30 mouse cellular contexts compared by ENCODE assay signal in the genomic region with DNA sequence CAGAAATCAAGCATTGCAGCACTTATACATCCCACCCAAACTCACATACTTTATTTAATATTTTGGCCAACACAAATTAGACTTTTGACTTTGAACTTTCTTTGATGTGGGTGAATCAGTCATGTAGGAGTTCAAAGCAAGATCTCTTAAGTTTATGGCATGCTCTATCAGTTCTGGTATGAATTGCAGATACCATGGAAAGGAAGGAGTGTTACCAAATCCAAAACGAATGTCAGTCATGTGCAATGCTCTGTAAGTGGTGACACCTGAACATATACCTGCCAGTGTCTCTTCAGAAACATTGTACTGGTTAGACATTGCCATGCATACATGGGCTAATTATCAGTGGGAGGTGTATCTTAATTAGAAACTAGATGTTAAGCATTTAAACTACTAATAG.
"Had no signal": no experiment of that assay in that cellular context is flagged by ENCODE, and none has a peak within 500 bp of the region (broad histone marks: within the 10 kb centered on the region; RNA-seq: fewer than 3 reads in every experiment).

No protein-coding gene starts in this region.

- DNase-seq: left cerebral cortex, postnatal 4 days; liver; liver, embryonic 13.5 days; liver, postnatal 0 days; lung, adult 18-20 months; lung, adult 2 months; lung, embryonic 14.5 days; lung, postnatal 10 days; lung, postnatal 36 days; lung, postnatal 4 days; midbrain, embryonic 14.5 days had no signal

- H3K9ac ChIP-seq: limb, embryonic 12.5 days; limb, embryonic 13.5 days; limb, embryonic 15.5 days; liver, embryonic 12.5 days; liver, embryonic 13.5 days; liver, embryonic 14.5 days; liver, embryonic 15.5 days; liver, postnatal 0 days; lung, embryonic 14.5 days; lung, embryonic 15.5 days; midbrain, embryonic 12.5 days; midbrain, embryonic 13.5 days; midbrain, embryonic 15.5 days had no signal

- H3K27me3 ChIP-seq: limb, embryonic 12.5 days; limb, embryonic 13.5 days; limb, embryonic 15.5 days; liver, embryonic 12.5 days; liver, embryonic 13.5 days; liver, embryonic 15.5 days; lung, embryonic 15.5 days; megakaryocyte, embryonic 14.5 days; midbrain, embryonic 12.5 days; midbrain, embryonic 13.5 days; midbrain, embryonic 15.5 days had no signal

- H3K9me3 ChIP-seq: limb, embryonic 10.5 days; limb, embryonic 12.5 days; limb, embryonic 13.5 days; limb, embryonic 15.5 days; liver, embryonic 12.5 days; liver, embryonic 13.5 days; liver, embryonic 15.5 days; lung, embryonic 15.5 days; midbrain, embryonic 10.5 days; midbrain, embryonic 12.5 days; midbrain, embryonic 13.5 days; midbrain, embryonic 15.5 days had no signal

- H3K4me2 ChIP-seq: limb, embryonic 12.5 days; limb, embryonic 13.5 days; limb, embryonic 15.5 days; liver, embryonic 11.5 days; liver, embryonic 12.5 days; liver, embryonic 13.5 days; liver, embryonic 15.5 days; lung, embryonic 14.5 days; lung, embryonic 15.5 days; midbrain, embryonic 11.5 days; midbrain, embryonic 12.5 days; midbrain, embryonic 13.5 days; midbrain, embryonic 15.5 days had no signal

- ATAC-seq: liver, embryonic 12.5 days; liver, postnatal 0 days; lung, postnatal 0 days; midbrain, embryonic 13.5 days; midbrain, embryonic 15.5 days; midbrain, embryonic 16.5 days had no signal

- H3K4me3 ChIP-seq: limb, embryonic 10.5 days; limb, embryonic 12.5 days; limb, embryonic 13.5 days; limb, embryonic 15.5 days; liver, embryonic 12.5 days; liver, embryonic 13.5 days; liver, embryonic 15.5 days; lung, embryonic 15.5 days; megakaryocyte, embryonic 14.5 days; midbrain, embryonic 10.5 days; midbrain, embryonic 12.5 days; midbrain, embryonic 13.5 days; midbrain, embryonic 15.5 days; myocyte had no signal

- H3K4me1 ChIP-seq: limb, embryonic 10.5 days; limb, embryonic 12.5 days; limb, embryonic 13.5 days; limb, embryonic 15.5 days; liver, embryonic 12.5 days; liver, embryonic 13.5 days; liver, embryonic 15.5 days; lung, embryonic 15.5 days; megakaryocyte, embryonic 14.5 days; midbrain, embryonic 12.5 days; midbrain, embryonic 13.5 days; midbrain, embryonic 15.5 days had no signal

- H3K27ac ChIP-seq: limb, embryonic 10.5 days; limb, embryonic 12.5 days; limb, embryonic 13.5 days; limb, embryonic 15.5 days; liver, embryonic 12.5 days; liver, embryonic 13.5 days; liver, embryonic 14.5 days; liver, embryonic 15.5 days; lung, embryonic 15.5 days; macrophage; midbrain, embryonic 10.5 days; midbrain, embryonic 12.5 days; midbrain, embryonic 13.5 days; midbrain, embryonic 15.5 days had no signal

- H3K36me3 ChIP-seq: limb, embryonic 10.5 days; limb, embryonic 12.5 days; limb, embryonic 13.5 days; limb, embryonic 15.5 days; liver, embryonic 12.5 days; liver, embryonic 13.5 days; liver, embryonic 15.5 days; lung, embryonic 15.5 days; midbrain, embryonic 10.5 days; midbrain, embryonic 12.5 days; midbrain, embryonic 13.5 days; midbrain, embryonic 15.5 days had no signal
